Mouse (Mus musculus): ENCODE measurements around the gene 4930522H14Rik.

Gene 4930522H14Rik

GRCm38 (mm10) chr4:109531111-109531510 lies at the start of gene 4930522H14Rik:
TSS of gene 4930522H14Rik (minus strand) at chr4:109531297.
- no peak for DNase-seq (ENCODE audit: low spot score)

GRCm38 (mm10) chr4:109578356-109578755 lies 47.3 kb upstream of the 4930522H14Rik start:
- no peak for DNase-seq (ENCODE audit: low spot score)

- peak; percentile 21 for DNase-seq (ENCODE audit: low spot score)
These were observed 45.8 kb upstream of the 4930522H14Rik start for GRCm38 (mm10) chr4:109576933-109577332.

GRCm38 (mm10) chr4:109574845-109575244 lies 43.7 kb upstream of the 4930522H14Rik start:
- no peak for DNase-seq (ENCODE audit: low spot score)

- no peak for DNase-seq (ENCODE audit: low spot score)
These were observed 43.2 kb upstream of the 4930522H14Rik start for GRCm38 (mm10) chr4:109574331-109574730.

DNA sequence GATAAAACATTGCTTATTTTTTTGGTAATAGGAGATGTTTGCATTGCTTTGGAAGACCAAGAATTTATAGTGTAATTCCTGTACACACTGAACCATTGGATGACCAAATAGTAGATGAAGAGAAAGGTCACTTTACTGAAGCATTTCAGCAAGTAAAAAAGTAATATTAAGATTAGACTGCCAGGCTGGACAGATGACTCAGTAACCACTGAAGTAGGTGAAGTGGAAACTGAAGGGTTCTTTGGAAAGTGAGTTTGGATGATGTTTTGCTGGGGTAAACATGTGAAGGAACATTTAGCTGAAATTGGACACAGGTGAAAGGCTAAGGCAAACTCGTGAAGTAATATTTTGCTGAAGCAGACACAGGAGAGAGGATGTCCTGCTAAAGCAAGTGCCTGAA lies 41.5 kb upstream of the 4930522H14Rik start:
- DNase-seq (ENCODE audit: low spot score), result peak; percentile 81

- DNase-seq (ENCODE audit: low spot score), result no peak
These were observed 38.3 kb upstream of the 4930522H14Rik start for GRCm38 (mm10) chr4:109569421-109569820.

DNA sequence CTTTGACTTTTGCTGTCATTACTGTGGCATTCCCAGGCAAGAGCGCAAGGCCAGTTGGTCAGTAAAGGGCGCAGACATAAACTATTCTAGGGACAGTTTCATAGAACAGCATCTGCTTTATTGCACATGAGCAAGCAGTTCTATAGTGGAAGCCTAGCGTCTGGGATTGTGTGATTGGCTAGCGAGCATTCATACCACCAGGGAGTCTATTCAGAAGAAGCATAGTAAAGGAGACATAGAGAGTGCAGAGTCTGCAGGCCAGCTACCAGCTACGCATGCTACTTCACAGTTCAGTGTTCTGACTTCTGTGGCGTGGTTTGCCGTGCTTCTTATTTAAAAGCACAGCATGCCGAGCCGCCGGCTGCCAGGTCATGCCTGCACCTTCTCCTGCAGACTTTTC lies 37.9 kb upstream of the 4930522H14Rik start:
- DNase-seq (ENCODE audit: low spot score), result no peak

GRCm38 (mm10) chr4:109564711-109565110 lies 33.6 kb upstream of the 4930522H14Rik start:
- DNase-seq (ENCODE audit: low spot score), result no peak

DNA sequence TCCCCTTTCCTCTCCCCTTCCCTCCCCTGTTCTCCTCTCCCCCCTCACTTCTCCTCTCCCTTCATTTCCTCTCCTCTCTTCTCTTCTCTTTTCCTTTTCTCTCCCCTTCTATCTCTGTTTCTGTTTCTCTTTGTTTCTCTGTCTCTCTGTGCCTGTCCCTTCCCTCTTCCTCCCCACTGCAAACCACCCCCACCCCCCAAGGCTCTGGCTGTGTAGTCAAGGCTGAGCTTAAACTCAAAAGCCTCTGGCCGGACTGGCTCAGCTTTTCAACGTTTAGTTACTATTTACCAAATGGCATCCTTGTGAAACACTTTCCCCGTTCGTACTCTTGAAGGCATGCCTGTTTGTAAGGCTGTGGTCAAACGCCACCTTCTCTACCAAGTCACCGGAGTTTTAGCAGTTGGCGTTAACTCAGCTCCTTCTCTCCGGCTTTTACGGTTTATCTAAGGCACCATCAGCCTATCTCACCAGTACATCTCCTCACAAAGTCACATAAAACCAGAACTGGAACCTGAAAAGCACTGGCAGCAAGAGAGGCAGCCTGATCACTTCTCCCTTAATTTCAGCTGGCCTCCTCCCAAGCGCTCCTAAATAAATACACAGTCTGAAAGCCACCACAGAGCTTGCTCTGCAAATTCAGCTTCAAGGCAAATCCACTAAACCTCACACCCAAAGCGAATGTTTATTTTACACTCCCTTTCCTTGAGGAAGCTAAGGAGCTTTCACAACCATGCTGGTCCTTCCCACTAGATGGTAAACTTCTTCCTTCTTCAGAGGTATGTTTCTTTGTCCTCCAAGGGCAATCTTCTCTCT lies 19.4 kb upstream of the 4930522H14Rik start:
- DNase-seq (ENCODE audit: low spot score), result peak; percentile 14

GRCm38 (mm10) chr4:109547306-109547705 lies 16.2 kb upstream of the 4930522H14Rik start:
- no peak for DNase-seq (ENCODE audit: low spot score)

- no peak for DNase-seq (ENCODE audit: low spot score)
These were observed 15.4 kb upstream of the 4930522H14Rik start for GRCm38 (mm10) chr4:109546538-109546937.

DNA sequence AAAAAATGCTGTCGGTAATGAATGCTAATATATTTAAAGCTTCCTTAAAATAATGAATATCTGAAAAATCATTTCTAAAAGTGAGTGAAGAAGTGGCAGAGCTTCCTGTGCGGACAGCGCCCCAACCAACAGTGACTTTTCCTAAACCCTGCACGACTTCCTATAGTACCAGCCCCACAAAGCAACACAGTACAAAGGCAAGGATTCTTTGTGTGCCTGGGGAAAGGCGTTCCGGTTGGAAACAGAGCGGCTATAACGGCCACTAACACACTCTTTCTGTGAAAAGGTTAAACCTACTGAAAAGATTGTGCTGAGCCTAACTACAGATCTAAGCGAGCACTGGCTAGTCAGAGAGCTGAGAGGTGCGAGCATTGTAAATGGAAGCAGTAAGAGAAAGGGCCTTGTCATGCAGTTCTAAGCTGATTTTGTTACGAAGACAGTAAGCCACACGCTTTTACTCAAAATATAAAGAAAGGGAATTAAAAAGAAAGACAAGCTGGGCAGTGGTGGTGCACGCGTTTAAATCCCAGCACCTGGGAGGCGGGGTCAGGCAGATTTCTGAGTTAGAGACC lies 766 bp downstream of the 4930522H14Rik start:
- no peak for DNase-seq (ENCODE audit: low spot score)

DNA sequence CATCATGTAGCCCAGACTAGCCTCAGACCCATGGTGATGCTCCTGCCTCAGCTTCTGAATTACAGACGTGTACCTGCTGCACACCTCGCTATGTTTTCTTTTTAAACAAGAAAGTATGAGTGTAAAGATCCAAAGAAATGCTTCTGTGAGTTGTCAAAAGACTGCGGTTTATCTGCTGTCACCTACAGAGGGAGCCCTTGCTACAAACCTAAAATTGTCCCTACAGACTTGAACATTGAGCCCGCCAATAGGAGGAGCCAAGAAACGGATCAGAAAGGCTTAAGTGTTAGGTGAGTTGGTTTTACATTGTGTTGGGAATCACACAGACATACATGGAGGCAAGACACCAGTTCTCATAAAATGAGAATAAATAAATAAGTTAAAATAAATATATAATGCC lies 26.2 kb downstream of the 4930522H14Rik start:
- DNase-seq (ENCODE audit: low spot score), result peak; percentile 80

- no peak for DNase-seq (ENCODE audit: low spot score)
These were observed 32.6 kb downstream of the 4930522H14Rik start for GRCm38 (mm10) chr4:109498476-109498875.

GRCm38 (mm10) chr4:109493581-109493980 lies 37.5 kb downstream of the 4930522H14Rik start:
- DNase-seq (ENCODE audit: low spot score), result no peak

DNA sequence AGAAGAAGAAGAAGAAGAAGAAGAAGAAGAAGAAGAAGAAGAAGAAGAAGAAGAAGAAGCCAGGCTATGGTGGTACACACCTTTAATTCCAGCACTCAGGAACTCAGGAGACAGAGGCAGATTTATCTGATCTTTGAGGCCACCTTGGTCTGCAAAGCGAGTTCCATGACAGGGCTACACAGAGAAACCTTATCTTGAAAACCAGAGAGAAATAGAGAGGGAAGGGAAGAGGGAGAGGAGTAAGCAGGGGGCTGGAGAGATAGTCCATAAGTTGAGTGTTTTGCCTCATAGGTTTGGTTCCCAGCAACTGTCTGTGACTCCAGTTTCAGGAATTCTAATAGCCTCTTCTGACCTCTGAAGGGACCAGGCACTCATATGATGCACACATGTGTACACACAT lies 42.3 kb downstream of the 4930522H14Rik start:
- no peak for DNase-seq (ENCODE audit: low spot score)

DNA sequence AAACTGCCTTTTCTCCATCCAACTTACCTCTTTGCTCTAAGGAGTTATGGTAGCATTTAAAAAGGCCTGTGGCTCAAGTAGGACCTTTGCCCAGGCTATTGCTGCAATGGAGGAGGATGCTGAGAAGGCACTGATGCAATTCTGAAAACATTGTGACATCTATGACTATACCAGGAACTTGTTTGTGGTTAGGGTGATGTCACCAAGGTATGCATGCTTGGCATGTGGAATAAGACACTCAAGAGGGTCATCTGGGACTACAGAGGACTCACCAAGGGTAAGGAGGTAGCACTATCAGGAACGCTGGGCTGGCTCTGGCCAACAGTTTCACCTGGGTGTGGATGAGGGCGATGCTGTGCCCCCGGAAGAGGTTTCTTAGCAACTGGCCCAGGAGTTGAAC lies 46.5 kb downstream of the 4930522H14Rik start, which contains the start of gene Rnf11:
Gene Rnf11, minus strand, starts transcription at position 108 of the 400 bp plus-strand sequence.
- DNase-seq (ENCODE audit: low spot score), result peak; percentile 56

- no peak for DNase-seq (ENCODE audit: low spot score)
These were observed 48.4 kb downstream of the 4930522H14Rik start for GRCm38 (mm10) chr4:109482701-109483100.

- no peak for DNase-seq (ENCODE audit: low spot score)
These were observed 49.7 kb downstream of the 4930522H14Rik start for GRCm38 (mm10) chr4:109481424-109481823.

GRCm38 (mm10) chr4:109477454-109477853 lies 53.6 kb downstream of the 4930522H14Rik start:
- DNase-seq (ENCODE audit: low spot score), result no peak

- peak; percentile 90 for DNase-seq (ENCODE audit: low spot score)
These were observed 54.5 kb downstream of the 4930522H14Rik start for GRCm38 (mm10) chr4:109476554-109477014.

Measured in lung, postnatal 25 days (tissue).